Comparison of ENCODE assay signal across 17 mouse cellular contexts in the genomic region with DNA sequence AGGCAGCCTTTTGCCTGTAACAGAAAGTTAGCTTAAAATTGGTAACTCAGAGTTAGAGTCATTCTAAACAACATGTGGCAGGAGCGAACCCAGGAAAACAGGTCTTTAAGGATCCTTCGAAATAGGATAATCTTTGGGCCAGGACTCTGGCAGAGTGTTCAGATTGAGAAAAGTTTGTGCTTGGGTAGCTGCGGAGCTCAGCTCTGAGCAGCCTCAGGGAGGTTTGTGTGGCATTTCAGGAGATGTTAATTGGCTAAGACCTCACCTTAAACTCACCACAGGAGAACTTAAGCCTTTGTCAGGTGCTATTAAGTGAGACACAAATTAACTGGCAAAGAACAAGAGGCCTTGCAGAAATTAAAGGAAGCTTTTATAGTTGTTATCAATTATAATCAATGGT. TPM values are rescaled to one million over a fixed set of nuclear protein-coding genes. Genes with fewer than 3 reads are reported as not detected.
DNase-seq lines count a peak whose midpoint lies in the region; ATAC-seq lines count a peak whose summit lies in the region.
"Not testable (repeated sequence)": the region's sequence is repeated elsewhere in the genome, so short reads cannot be mapped to it uniquely, and the experiment has no call there.
"Had no signal": no experiment of that assay in that cellular context is flagged by ENCODE, and none has a peak within 500 bp of the region (broad histone marks: within the 10 kb centered on the region; RNA-seq: fewer than 3 reads in every experiment).

No protein-coding gene starts in this region.

- H3K36me3 ChIP-seq in forebrain, embryonic 14.5 days (ENCODE audit: control insufficient read depth, insufficient read depth, low read length); heart, embryonic 16.5 days (ENCODE audit: control insufficient read depth, insufficient read depth); intestine, embryonic 15.5 days; limb, embryonic 15.5 days; macrophage (ENCODE audit: inconsistent target); neural tube, embryonic 12.5 days: not testable (repeated sequence)

- H3K9me3 ChIP-seq in forebrain, embryonic 14.5 days (replicated peaks; ENCODE audit: control insufficient read depth, low read length); heart, embryonic 16.5 days (replicated peaks; ENCODE audit: control insufficient read depth, low read length); intestine, embryonic 15.5 days; limb, embryonic 15.5 days; neural tube, embryonic 12.5 days: not testable (repeated sequence)

- not testable (repeated sequence) for H3K79me2 ChIP-seq in macrophage (ENCODE audit: inconsistent target)

- not testable (repeated sequence) for H3K4me1 ChIP-seq in forebrain, embryonic 14.5 days (ENCODE audit: control insufficient read depth, insufficient read depth, low read length); heart, embryonic 16.5 days (ENCODE audit: control insufficient read depth, insufficient read depth, low read length); intestine, embryonic 15.5 days (replicated peaks); limb, embryonic 15.5 days; neural tube, embryonic 12.5 days

- WGBS in forebrain, embryonic 14.5 days, result 5% methylated on average over 3 of the region's 3 CpGs
- 6% methylated on average over 3 of the region's 3 CpGs for WGBS in heart, embryonic 16.5 days
- WGBS in intestine, embryonic 15.5 days, result 20% methylated on average over 3 of the region's 3 CpGs
- WGBS in limb, embryonic 15.5 days, result 10% methylated on average over 3 of the region's 3 CpGs
- WGBS in macrophage (ENCODE audit: missing documents), result 27% methylated on average over 3 of the region's 3 CpGs
- WGBS in neural tube, embryonic 12.5 days, result 15% methylated on average over 3 of the region's 3 CpGs

- H3K4me3 ChIP-seq in forebrain, embryonic 14.5 days (ENCODE audit: low read depth, low read length); macrophage (ENCODE audit: inconsistent target); neural tube, embryonic 12.5 days: not testable (repeated sequence)
- H3K4me3 ChIP-seq in heart, embryonic 16.5 days (ENCODE audit: low read length), result peak overlapping the region; percentile 60
- peak overlapping the region; percentile 36; the same call in 1 of the 2 replicates for H3K4me3 ChIP-seq in intestine, embryonic 15.5 days (replicated peaks)
- H3K4me3 ChIP-seq in limb, embryonic 15.5 days, result peak overlapping the region; percentile 41

- not testable (repeated sequence) for H3K27ac ChIP-seq in forebrain, embryonic 14.5 days (ENCODE audit: low read depth, low read length); heart, embryonic 16.5 days (ENCODE audit: low read length); intestine, embryonic 15.5 days; limb, embryonic 15.5 days; neural tube, embryonic 12.5 days
- peak overlapping the region; percentile 70 for H3K27ac ChIP-seq in macrophage

- DNase-seq in embryo, embryonic 11 days, result peak; percentile 4
- DNase-seq in forebrain, embryonic 14.5 days (ENCODE audit: low spot score), result not testable (repeated sequence)

- not testable (repeated sequence) for H3K9ac ChIP-seq in forebrain, embryonic 14.5 days (ENCODE audit: low read length); heart, embryonic 16.5 days (ENCODE audit: low read length); intestine, embryonic 15.5 days; limb, embryonic 15.5 days; neural tube, embryonic 12.5 days

- not testable (repeated sequence) for ATAC-seq in forebrain, embryonic 14.5 days; heart, embryonic 16.5 days (replicated peaks; ENCODE audit: extremely low read depth, insufficient read depth, low FRiP score); intestine, embryonic 15.5 days; limb, embryonic 15.5 days (ENCODE audit: insufficient number of reproducible peaks, low FRiP score, low TSS enrichment, low read depth); neural tube, embryonic 12.5 days (ENCODE audit: low FRiP score, low read depth)

- H3K4me2 ChIP-seq in forebrain, embryonic 14.5 days (ENCODE audit: low read length), result peak overlapping the region; percentile 49; the same call in 1 of the 2 replicates
- peak overlapping the region; percentile 74 for H3K4me2 ChIP-seq in heart, embryonic 16.5 days (ENCODE audit: low read depth, low read length)
- not testable (repeated sequence) for H3K4me2 ChIP-seq in intestine, embryonic 15.5 days (replicated peaks); limb, embryonic 15.5 days
- H3K4me2 ChIP-seq in neural tube, embryonic 12.5 days (replicated peaks), result peak overlapping the region; percentile 50

- H3K27me3 ChIP-seq in forebrain, embryonic 14.5 days (replicated peaks; ENCODE audit: control insufficient read depth, insufficient read depth, low read length); heart, embryonic 16.5 days (ENCODE audit: control insufficient read depth, insufficient read depth, low read length); intestine, embryonic 15.5 days (replicated peaks); limb, embryonic 15.5 days; neural tube, embryonic 12.5 days (replicated peaks): not testable (repeated sequence)

RNA-seq across cellular contexts. Expression of a gene that starts 9.9 kb away (rescaled TPM):
- polyA plus RNA-seq in forebrain, embryonic 14.5 days (2014; fragmentation: Nextera tagmentation; extraction: Ambion mirVana), result not detected in 2 replicates
- polyA plus RNA-seq in heart, embryonic 16.5 days (2015; fragmentation: Nextera tagmentation; extraction: Ambion mirVana), result not detected in 2 replicates
- polyA plus RNA-seq in intestine, embryonic 15.5 days (2015; fragmentation: Nextera tagmentation; extraction: Ambion mirVana), result not detected in 2 replicates
- not detected in 2 replicates for polyA plus RNA-seq in limb, embryonic 15.5 days (2015; fragmentation: Nextera tagmentation; extraction: Ambion mirVana)
- not detected for total RNA-seq in macrophage (2018; cell fraction: chromatin; rRNA removed)
- not detected for total RNA-seq in macrophage (2018; cell fraction: cytosol; rRNA removed)
- not detected for total RNA-seq in macrophage (2018; cell fraction: nucleus; rRNA removed)
- not detected in 3 replicates for polyA plus RNA-seq in macrophage (2018)
- polyA plus RNA-seq in neural tube, embryonic 12.5 days (2016; fragmentation: Nextera tagmentation; extraction: Ambion mirVana), result not detected in 2 replicates
- total RNA-seq: adrenal gland, postnatal 4 days; gastrocnemius, adult 8-10 months; heart, adult 8-10 months; left cerebral cortex, adult 2 months; liver, adult 2 months; megakaryocyte, adult 5-6 weeks; MEL had no signal
- polyA plus RNA-seq: activated CD4-positive, CD25-positive, alpha-beta regulatory T cell, adult 4 months; liver, adult 2 months; neural tube, embryonic 14.5 days; spleen, adult 2 months had no signal

RNA-seq across cellular contexts. Expression of a gene that starts 20.6 kb away (rescaled TPM):
- polyA plus RNA-seq in forebrain, embryonic 14.5 days (2014; fragmentation: Nextera tagmentation; extraction: Ambion mirVana), result not detected in 2 replicates
- polyA plus RNA-seq in heart, embryonic 16.5 days (2015; fragmentation: Nextera tagmentation; extraction: Ambion mirVana), result 0.12 TPM in 1 of 2 replicates, not detected in the other
- polyA plus RNA-seq in intestine, embryonic 15.5 days (2015; fragmentation: Nextera tagmentation; extraction: Ambion mirVana), result not detected in 2 replicates
- 0.05 and 0.06 TPM in 2 replicates for polyA plus RNA-seq in limb, embryonic 15.5 days (2015; fragmentation: Nextera tagmentation; extraction: Ambion mirVana)
- total RNA-seq in macrophage (2018; cell fraction: chromatin; rRNA removed), result 100 to 1,000 TPM; 120 to 991 (median 624) TPM
- 100 to 1,000 TPM in 2 of 26 experiments, 10 to 100 TPM in 24; 24.9 to 106 (median 61.5) TPM for total RNA-seq in macrophage (2018; cell fraction: cytosol; rRNA removed)
- 100 to 1,000 TPM; 172 to 781 (median 506) TPM for total RNA-seq in macrophage (2018; cell fraction: nucleus; rRNA removed)
- 36.7 to 102 TPM (median 69.8 TPM) in 3 replicates for polyA plus RNA-seq in macrophage (2018)
- polyA plus RNA-seq in neural tube, embryonic 12.5 days (2016; fragmentation: Nextera tagmentation; extraction: Ambion mirVana), result not detected in 2 replicates
- total RNA-seq: gastrocnemius, adult 8-10 months; left cerebral cortex, adult 2 months; liver, adult 2 months; MEL had no signal
- polyA plus RNA-seq: activated CD4-positive, CD25-positive, alpha-beta regulatory T cell, adult 4 months; liver, adult 2 months; neural tube, embryonic 14.5 days had no signal

RNA-seq across cellular contexts. Expression of a gene that starts 27.6 kb away (rescaled TPM):
- not detected in 2 replicates for polyA plus RNA-seq in forebrain, embryonic 14.5 days (2014; fragmentation: Nextera tagmentation; extraction: Ambion mirVana)
- polyA plus RNA-seq in heart, embryonic 16.5 days (2015; fragmentation: Nextera tagmentation; extraction: Ambion mirVana), result not detected in 2 replicates
- polyA plus RNA-seq in intestine, embryonic 15.5 days (2015; fragmentation: Nextera tagmentation; extraction: Ambion mirVana), result not detected in 2 replicates
- not detected in 2 replicates for polyA plus RNA-seq in limb, embryonic 15.5 days (2015; fragmentation: Nextera tagmentation; extraction: Ambion mirVana)
- under 1 TPM in 2 of 26 experiments, not detected in 24; 0.12 to 0.23 TPM for total RNA-seq in macrophage (2018; cell fraction: chromatin; rRNA removed)
- under 1 TPM in 9 of 26 experiments, not detected in 17; 0.03 to 0.09 (median 0.05) TPM for total RNA-seq in macrophage (2018; cell fraction: cytosol; rRNA removed)
- under 1 TPM in 5 of 26 experiments, not detected in 21; 0.18 to 0.34 (median 0.24) TPM for total RNA-seq in macrophage (2018; cell fraction: nucleus; rRNA removed)
- polyA plus RNA-seq in macrophage (2018), result 0.07 to 0.09 TPM in 2 of 3 replicates, not detected in the other
- not detected in 2 replicates for polyA plus RNA-seq in neural tube, embryonic 12.5 days (2016; fragmentation: Nextera tagmentation; extraction: Ambion mirVana)
- total RNA-seq: gastrocnemius, adult 8-10 months; left cerebral cortex, adult 2 months; MEL had no signal
- polyA plus RNA-seq: neural tube, embryonic 14.5 days had no signal

RNA-seq across cellular contexts. Expression of a gene that starts 42.3 kb away (rescaled TPM):
- 2.4 and 3.1 TPM in 2 replicates for polyA plus RNA-seq in forebrain, embryonic 14.5 days (2014; fragmentation: Nextera tagmentation; extraction: Ambion mirVana)
- 3.2 and 3.6 TPM in 2 replicates for polyA plus RNA-seq in heart, embryonic 16.5 days (2015; fragmentation: Nextera tagmentation; extraction: Ambion mirVana)
- 4.9 and 5.0 TPM in 2 replicates for polyA plus RNA-seq in intestine, embryonic 15.5 days (2015; fragmentation: Nextera tagmentation; extraction: Ambion mirVana)
- polyA plus RNA-seq in limb, embryonic 15.5 days (2015; fragmentation: Nextera tagmentation; extraction: Ambion mirVana), result 9.4 and 9.8 TPM in 2 replicates
- total RNA-seq in macrophage (2018; cell fraction: chromatin; rRNA removed), result 1,000 to 10,000 TPM in 13 of 26 experiments, 100 to 1,000 TPM in 13; 303 to 1,575 (median 1,009) TPM
- 1,000 to 10,000 TPM in 25 of 26 experiments, 100 to 1,000 TPM in 1; 984 to 1,503 (median 1,237) TPM for total RNA-seq in macrophage (2018; cell fraction: cytosol; rRNA removed)
- 1,000 to 10,000 TPM in 23 of 26 experiments, 100 to 1,000 TPM in 3; 589 to 1,469 (median 1,159) TPM for total RNA-seq in macrophage (2018; cell fraction: nucleus; rRNA removed)
- 1,229 to 1,780 TPM (median 1,290 TPM) in 3 replicates for polyA plus RNA-seq in macrophage (2018)
- 1.8 and 2.1 TPM in 2 replicates for polyA plus RNA-seq in neural tube, embryonic 12.5 days (2016; fragmentation: Nextera tagmentation; extraction: Ambion mirVana)
- total RNA-seq: MEL had no signal
- polyA plus RNA-seq: activated CD4-positive, CD25-positive, alpha-beta regulatory T cell, adult 4 months had no signal

Comparison
In these comparisons a context has a peak if more than half of its experiments do, and no peak if none do; other contexts are left out.
1. RNA of a gene that starts 20.6 kb away (polyA plus RNA-seq): 36.7 to 102 TPM in macrophage; 0.12 TPM in heart, embryonic 16.5 days, 0.05 to 0.06 TPM in limb, embryonic 15.5 days, not detected in intestine, embryonic 15.5 days, not detected in forebrain, embryonic 14.5 days and not detected in neural tube, embryonic 12.5 days; every median in the first group is over 10 times any median in the second.